ENCODE assay signal across 9 mouse cellular contexts in genomic region chr3:149239664-149240063, GRCm38 (mm10).
"Had no signal": no experiment of that assay in that cellular context is flagged by ENCODE, and none has a peak within 500 bp of the region (broad histone marks: within the 10 kb centered on the region; RNA-seq: fewer than 3 reads in every experiment).

No protein-coding gene starts in this region.

- H3K36me3 ChIP-seq: kidney, embryonic 15.5 days; limb, embryonic 10.5 days; liver, embryonic 13.5 days; midbrain, embryonic 13.5 days had no signal

- H3K4me2 ChIP-seq: kidney, embryonic 15.5 days; liver, embryonic 13.5 days; midbrain, embryonic 13.5 days had no signal

- H3K27ac ChIP-seq: kidney, embryonic 15.5 days; left cerebral cortex, adult 2 months; limb, embryonic 10.5 days; liver, embryonic 13.5 days; midbrain, embryonic 13.5 days had no signal

- H3K9me3 ChIP-seq: kidney, embryonic 15.5 days; limb, embryonic 10.5 days; liver, embryonic 13.5 days; midbrain, embryonic 13.5 days had no signal

- H3K4me3 ChIP-seq: kidney, embryonic 15.5 days; left cerebral cortex, adult 2 months; limb, embryonic 10.5 days; liver, embryonic 13.5 days; midbrain, embryonic 13.5 days had no signal

- H3K9ac ChIP-seq: kidney, embryonic 15.5 days; liver, embryonic 13.5 days; liver, postnatal 0 days; midbrain, embryonic 13.5 days had no signal

- DNase-seq: kidney, postnatal 14 days; liver, embryonic 13.5 days; liver, postnatal 0 days; right cerebral cortex, postnatal 25 days; thymus, postnatal 36 days had no signal

- H3K27me3 ChIP-seq: kidney, embryonic 15.5 days; liver, embryonic 13.5 days; midbrain, embryonic 13.5 days had no signal

- H3K4me1 ChIP-seq: kidney, embryonic 15.5 days; limb, embryonic 10.5 days; liver, embryonic 13.5 days; midbrain, embryonic 13.5 days had no signal

- ATAC-seq: liver, postnatal 0 days; midbrain, embryonic 13.5 days had no signal
